Comparison of ENCODE assay signal across 7 mouse cellular contexts in genomic region chr10:84401907-84402371, GRCm38 (mm10). TPM values are rescaled to one million over a fixed set of nuclear protein-coding genes. Genes with fewer than 3 reads are reported as not detected.
A peak's percentile ranks its signal among the peaks of the same experiment; 100 is the strongest.
DNase-seq lines count a peak whose midpoint lies in the region; ATAC-seq and TF ChIP-seq lines count a peak whose summit lies in the region.

No protein-coding gene starts in this region.

- H3K27me3 ChIP-seq in lung, embryonic 14.5 days (ENCODE audit: insufficient read depth, low read length) = no peaks in the 10 kb centered on the region
- no peaks in the 10 kb centered on the region for H3K27me3 ChIP-seq in forebrain, embryonic 12.5 days
- H3K27me3 ChIP-seq in hindbrain, postnatal 0 days (ENCODE audit: insufficient read depth, low read length) = no peaks in the 10 kb centered on the region
- no peaks in the 10 kb centered on the region for H3K27me3 ChIP-seq in midbrain, postnatal 0 days (ENCODE audit: insufficient read depth, low read length)

- ATAC-seq in lung, embryonic 14.5 days (ENCODE audit: insufficient read depth) = peak; percentile 92
- 0 out of 2 replicates have a peak, but pooled peaks have one; percentile 47 for ATAC-seq in forebrain, embryonic 12.5 days (ENCODE audit: low FRiP score)
- ATAC-seq in hindbrain, postnatal 0 days = peak; percentile 73
- peak; percentile 32; the same call in 1 of the 2 replicates for ATAC-seq in midbrain, postnatal 0 days (ENCODE audit: low FRiP score)

- 15% methylated on average over 7 of the region's 7 CpGs for WGBS in lung, embryonic 14.5 days
- WGBS in lung, adult 2 months = 23% methylated on average over 7 of the region's 7 CpGs
- 38% methylated on average over 5 of the region's 7 CpGs for WGBS in forebrain, embryonic 12.5 days
- WGBS in hindbrain, postnatal 0 days = 21% methylated on average over 5 of the region's 7 CpGs
- WGBS in midbrain, postnatal 0 days = 29% methylated on average over 7 of the region's 7 CpGs

- no peaks in the 10 kb centered on the region for H3K36me3 ChIP-seq in lung, embryonic 14.5 days (ENCODE audit: insufficient read depth)
- H3K36me3 ChIP-seq in forebrain, embryonic 12.5 days (replicated peaks) = 0 out of 2 replicates have a peak, but pooled peaks cover 2% of the 10 kb centered on the region
- no peaks in the 10 kb centered on the region for H3K36me3 ChIP-seq in hindbrain, postnatal 0 days (ENCODE audit: insufficient read depth, low read length)
- no peaks in the 10 kb centered on the region for H3K36me3 ChIP-seq in midbrain, postnatal 0 days (ENCODE audit: insufficient read depth, low read length)

- H3K27ac ChIP-seq in lung, embryonic 14.5 days (ENCODE audit: low read depth) = peak overlapping the region; percentile 50; the same call in 1 of the 2 replicates
- H3K27ac ChIP-seq in forebrain, embryonic 12.5 days = peak overlapping the region; percentile 75
- peak overlapping the region; percentile 48; the same call in 1 of the 2 replicates for H3K27ac ChIP-seq in hindbrain, postnatal 0 days
- no peak overlapping the region for H3K27ac ChIP-seq in midbrain, postnatal 0 days (ENCODE audit: low read depth, low read length)

- peaks cover 14% of the 10 kb centered on the region for H3K4me1 ChIP-seq in lung, embryonic 14.5 days (ENCODE audit: insufficient read depth)
- H3K4me1 ChIP-seq in lung, adult 2 months (ENCODE audit: control insufficient read depth, insufficient read depth, low read length) = peaks cover 5% of the 10 kb centered on the region; the same call in 1 of the 2 replicates
- H3K4me1 ChIP-seq in forebrain, embryonic 12.5 days = peaks cover 44% of the 10 kb centered on the region
- peaks cover 13% of the 10 kb centered on the region for H3K4me1 ChIP-seq in hindbrain, postnatal 0 days (ENCODE audit: insufficient read depth, low read length)
- H3K4me1 ChIP-seq in midbrain, postnatal 0 days (ENCODE audit: insufficient read depth, low read length) = peaks cover 11% of the 10 kb centered on the region; the same call in 1 of the 2 replicates

- H3K9ac ChIP-seq in lung, embryonic 14.5 days = no peak overlapping the region
- no peak overlapping the region for H3K9ac ChIP-seq in forebrain, embryonic 12.5 days
- no peak overlapping the region for H3K9ac ChIP-seq in hindbrain, postnatal 0 days (replicated peaks; ENCODE audit: low read length)
- H3K9ac ChIP-seq in midbrain, postnatal 0 days (replicated peaks; ENCODE audit: low read length, poor library complexity, severe bottlenecking) = no peak overlapping the region

- 0 out of 2 replicates have a peak overlapping the region, but pooled peaks have one; percentile 23 for H3K4me2 ChIP-seq in lung, embryonic 14.5 days
- no peak overlapping the region for H3K4me2 ChIP-seq in forebrain, embryonic 12.5 days
- no peak overlapping the region for H3K4me2 ChIP-seq in hindbrain, postnatal 0 days (ENCODE audit: low read depth, low read length)
- H3K4me2 ChIP-seq in midbrain, postnatal 0 days (ENCODE audit: low read depth, low read length, poor library complexity, severe bottlenecking) = no peak overlapping the region

- TF ChIP-seq POLR2A in lung, adult 2 months (IDR thresholded peaks at IDR 0.05; ENCODE audit: borderline replicate concordance, extremely low read depth, low read depth, low read length) = no peak

- no peak overlapping the region for H3K4me3 ChIP-seq in lung, embryonic 14.5 days (ENCODE audit: low read depth, low read length)
- no peak overlapping the region for H3K4me3 ChIP-seq in lung, adult 2 months (replicated peaks; ENCODE audit: extremely low read depth, low read depth, low read length)
- no peak overlapping the region for H3K4me3 ChIP-seq in forebrain, embryonic 12.5 days (replicated peaks)
- H3K4me3 ChIP-seq in hindbrain, postnatal 0 days (ENCODE audit: low read length) = no peak overlapping the region
- H3K4me3 ChIP-seq in midbrain, postnatal 0 days (ENCODE audit: low read depth, low read length) = no peak overlapping the region

- no peak for TF ChIP-seq CTCF in lung, embryonic 14.5 days (IDR thresholded peaks at IDR 0.05; ENCODE audit: low read depth)
- no peak for TF ChIP-seq CTCF in lung, adult 2 months (IDR thresholded peaks at IDR 0.05; ENCODE audit: insufficient read depth, low read length)
- TF ChIP-seq CTCF in hindbrain, postnatal 0 days (IDR thresholded peaks at IDR 0.05; ENCODE audit: low read depth) = no peak
- no peak for TF ChIP-seq CTCF in midbrain, postnatal 0 days (IDR thresholded peaks at IDR 0.05)

- no peaks in the 10 kb centered on the region for H3K9me3 ChIP-seq in lung, embryonic 14.5 days (ENCODE audit: low read depth, low read length)
- no peaks in the 10 kb centered on the region for H3K9me3 ChIP-seq in forebrain, embryonic 12.5 days
- H3K9me3 ChIP-seq in hindbrain, postnatal 0 days (ENCODE audit: low read length) = no peaks in the 10 kb centered on the region
- no peaks in the 10 kb centered on the region for H3K9me3 ChIP-seq in midbrain, postnatal 0 days (ENCODE audit: low read length)

- peak; percentile 90 for DNase-seq in lung, embryonic 14.5 days
- DNase-seq in lung, adult 2 months = no peak
- DNase-seq in hindbrain, postnatal 0 days (ENCODE audit: low spot score) = peak; percentile 61
- peak; percentile 57 for DNase-seq in midbrain, postnatal 0 days (ENCODE audit: low spot score)
- no peak for DNase-seq in urinary bladder, adult 2 months (ENCODE audit: low spot score)
- DNase-seq in cerebellum, adult 8-10 months = no peak

RNA-seq across cellular contexts. Expression of gene Nuak1, which starts 38.5 kb away (rescaled TPM):
- polyA plus RNA-seq in lung, embryonic 14.5 days (2014; fragmentation: Nextera tagmentation; extraction: Ambion mirVana) = 1.5 and 1.8 TPM in 2 replicates
- polyA plus RNA-seq in lung, adult 2 months (2012; rRNA removed) = 19.2 and 24.3 TPM in 2 replicates
- polyA plus RNA-seq in forebrain, embryonic 12.5 days (2016; fragmentation: Nextera tagmentation; extraction: Ambion mirVana) = 4.4 and 5.3 TPM in 2 replicates
- 22.7 and 23.3 TPM in 2 replicates for total RNA-seq in hindbrain, postnatal 0 days (2014; rRNA removed)
- polyA plus RNA-seq in hindbrain, postnatal 0 days (2015; fragmentation: Nextera tagmentation; extraction: Ambion mirVana) = 3.0 and 3.1 TPM in 2 replicates
- total RNA-seq in midbrain, postnatal 0 days (2014; rRNA removed) = 21.1 and 37.9 TPM in 2 replicates
- 2.2 and 2.7 TPM in 2 replicates for polyA plus RNA-seq in midbrain, postnatal 0 days (2015; fragmentation: Nextera tagmentation; extraction: Ambion mirVana)
- 7.6 and 9.1 TPM in 2 replicates for polyA plus RNA-seq in urinary bladder, adult 2 months (2012; rRNA removed)

Comparison
In these comparisons a context has a peak if more than half of its experiments do, and no peak if none do; other contexts are left out.
1. DNase-seq: peak in lung, embryonic 14.5 days (single experiment), hindbrain, postnatal 0 days (single experiment) and midbrain, postnatal 0 days (single experiment); none in lung, adult 2 months (single experiment), urinary bladder, adult 2 months (single experiment) and cerebellum, adult 8-10 months (single experiment).
2. ATAC-seq: peak in every context shown above with its lines; median percentile 92 in lung, embryonic 14.5 days; 73 in hindbrain, postnatal 0 days; 47 in forebrain, embryonic 12.5 days; 32 in midbrain, postnatal 0 days.